In genomic region chr6:85207345-85207744, GRCm38 (mm10) we compare ENCODE assay signal across 16 mouse cellular contexts. TPM values are rescaled to one million over a fixed set of nuclear protein-coding genes. Genes with fewer than 3 reads are reported as not detected.
"Had no signal": no experiment of that assay in that cellular context is flagged by ENCODE, and none has a peak within 500 bp of the region (broad histone marks: within the 10 kb centered on the region; RNA-seq: fewer than 3 reads in every experiment).

No protein-coding gene starts in this region.

- H3K27ac ChIP-seq: intestine, embryonic 15.5 days; kidney, embryonic 15.5 days; limb, embryonic 12.5 days; liver, embryonic 14.5 days; midbrain, embryonic 10.5 days; neural tube, embryonic 12.5 days; stomach, postnatal 0 days had no signal

- H3K9ac ChIP-seq: intestine, embryonic 15.5 days; kidney, embryonic 15.5 days; liver, embryonic 14.5 days; neural tube, embryonic 12.5 days had no signal

- H3K4me2 ChIP-seq: kidney, embryonic 15.5 days; limb, embryonic 12.5 days; neural tube, embryonic 12.5 days had no signal

- H3K36me3 ChIP-seq: intestine, embryonic 15.5 days; kidney, embryonic 15.5 days; limb, embryonic 12.5 days; midbrain, embryonic 10.5 days; neural tube, embryonic 12.5 days had no signal

- H3K9me3 ChIP-seq: intestine, embryonic 15.5 days; kidney, embryonic 15.5 days; limb, embryonic 12.5 days; midbrain, embryonic 10.5 days; neural tube, embryonic 12.5 days had no signal

- H3K4me3 ChIP-seq: intestine, embryonic 15.5 days; kidney, embryonic 15.5 days; layer of hippocampus, adult 2 months; limb, embryonic 12.5 days; midbrain, embryonic 10.5 days; neural tube, embryonic 12.5 days had no signal

- DNase-seq: lung, postnatal 4 days; midbrain, embryonic 14.5 days; thymus, postnatal 4 days had no signal

RNA-seq across cellular contexts. Expression of gene Emx1, which starts 20.1 kb away (rescaled TPM):
- total RNA-seq: liver, adult 2 months; megakaryocyte, adult 5-6 weeks; monocyte, adult 5-6 weeks; neutrophil, adult 5-6 weeks had no signal
- polyA plus RNA-seq: intestine, embryonic 15.5 days; liver, adult 2 months; lung, postnatal 0 days; stomach, postnatal 0 days had no signal
